Mouse (Mus musculus) adrenal gland, postnatal 0 days (tissue): ENCODE data around the gene Map3k10. TPM values are rescaled to one million over a fixed set of nuclear protein-coding genes. Genes with fewer than 3 reads are reported as not detected.

Source experiments
- polyA plus RNA-seq: library from polyadenylated mRNA; unstranded; fragments of >200 nt; fragmentation: Nextera tagmentation; extraction: Ambion mirVana; gene quantifications from 2 replicates; pipeline ENCODE4 v1.2.1, GENCODE M21; 2015

Gene Map3k10
- 13.4 and 16.1 TPM in 2 replicates for polyA plus RNA-seq

GRCm38 (mm10) chr7:27674522-27675221, at the start of gene Map3k10:
Map3k10 (minus strand) TSS chr7:27674598.

DNA sequence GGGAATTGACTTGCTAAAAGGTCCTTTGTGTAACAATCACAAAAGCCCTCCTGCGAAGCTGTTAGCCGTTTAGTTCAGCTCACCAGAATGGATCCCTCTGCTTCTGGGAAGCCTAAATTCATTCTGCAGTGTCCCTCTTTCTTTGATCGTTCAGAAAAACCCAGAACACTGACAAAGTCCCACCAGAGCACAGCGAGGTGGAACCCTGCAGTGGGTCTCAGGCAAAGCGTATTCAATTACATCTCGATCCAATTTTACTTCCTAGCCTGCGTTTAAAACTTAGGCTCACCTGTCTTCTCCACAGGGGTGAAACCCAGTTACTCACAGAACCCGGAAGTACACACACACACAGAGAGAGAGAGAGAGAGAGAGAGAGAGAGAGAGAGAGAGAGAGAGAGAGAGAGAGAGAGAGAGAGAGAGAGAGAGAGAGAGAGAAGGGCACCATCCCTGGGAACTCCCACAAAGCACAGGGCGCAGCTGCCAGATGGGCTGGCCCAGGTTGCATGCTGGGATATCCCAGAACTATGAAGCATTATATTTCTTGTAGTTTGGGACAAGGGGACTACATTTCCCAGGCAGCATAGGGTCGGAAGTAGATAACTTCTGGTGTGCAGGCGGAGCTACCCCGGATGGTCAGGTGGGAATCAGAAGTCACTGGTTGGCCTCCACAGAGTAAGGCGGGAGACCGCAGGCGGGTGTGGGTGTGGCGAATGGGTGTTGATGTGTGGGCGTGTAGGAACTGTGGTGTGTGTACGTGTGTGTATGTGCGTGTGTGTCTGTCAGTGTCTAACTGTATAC, 14.6 kb upstream of the Map3k10 start, which contains the start of gene Zfp607b:
Zfp607b (plus strand) TSS at position 526 of the 798 bp plus-strand sequence.

DNA sequence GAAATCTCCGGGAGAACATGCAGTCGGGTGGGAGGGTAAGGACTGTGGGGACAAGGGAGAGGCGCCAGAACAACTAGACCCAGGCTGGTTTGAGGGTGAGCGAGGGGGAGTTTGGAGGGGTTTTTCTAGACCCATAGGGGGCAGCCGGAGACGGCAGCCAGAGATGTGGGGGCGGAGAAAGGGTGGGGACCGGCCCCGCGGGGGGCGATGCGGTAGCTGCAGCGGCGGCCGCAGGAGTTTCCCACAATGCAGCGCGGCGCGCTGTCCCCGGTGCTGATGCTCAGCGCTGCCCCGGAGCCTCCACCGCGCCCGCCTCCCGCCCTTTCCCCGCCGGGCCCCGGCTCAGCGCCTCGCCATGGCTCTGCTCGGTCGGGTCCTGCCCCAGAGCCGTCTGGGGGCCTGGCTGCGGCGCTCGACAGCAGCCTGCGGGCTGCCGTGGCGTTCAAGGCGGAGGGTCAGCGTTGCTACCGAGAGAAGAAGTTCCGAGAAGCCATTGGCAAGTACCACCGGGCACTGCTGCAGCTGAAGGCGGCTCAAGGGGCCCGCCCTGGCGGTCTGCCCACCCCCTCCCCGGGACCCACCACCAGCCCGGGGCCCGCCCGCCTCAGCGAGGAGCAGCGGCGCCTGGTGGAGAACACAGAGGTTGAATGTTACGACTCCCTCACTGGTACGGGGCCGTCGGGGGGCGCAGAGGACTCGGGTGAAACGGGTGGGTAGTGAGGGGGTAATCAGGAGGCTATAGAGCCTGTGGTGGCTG, 20.5 kb downstream of the Map3k10 start, which contains the start of gene Ttc9b:
Ttc9b (plus strand) TSS at position 235 of the 757 bp plus-strand sequence.

Other genes starting within 250 kb of the Map3k10 start
- gene Sptbn4, start 226.9 kb downstream of the Map3k10 start, polyA plus RNA-seq = 0.23 and 0.25 TPM in 2 replicates
- 93.1 and 109 TPM in 2 replicates for gene Blvrb, start 226.6 kb downstream of the Map3k10 start, polyA plus RNA-seq
- 27.5 and 29.9 TPM in 2 replicates for gene Sertad3, start 200.8 kb downstream of the Map3k10 start, polyA plus RNA-seq
- gene Sertad1, start 187.7 kb downstream of the Map3k10 start, polyA plus RNA-seq = 33.7 and 41.7 TPM in 2 replicates
- 2.6 and 3.8 TPM in 2 replicates for gene Prx, start 175.3 kb downstream of the Map3k10 start, polyA plus RNA-seq
- 0.28 and 0.55 TPM in 2 replicates for gene Hipk4, start 151.3 kb downstream of the Map3k10 start, polyA plus RNA-seq
- gene Pld3, start 121.4 kb downstream of the Map3k10 start, polyA plus RNA-seq = 109 and 167 TPM in 2 replicates
- 12.9 and 17.7 TPM in 2 replicates for gene 2310022A10Rik, start 121.4 kb downstream of the Map3k10 start, polyA plus RNA-seq
- gene Akt2, start 83.0 kb downstream of the Map3k10 start, polyA plus RNA-seq = 96.0 and 155 TPM in 2 replicates
- gene Ttc9b, start 20.7 kb downstream of the Map3k10 start, polyA plus RNA-seq = 3.2 and 13.0 TPM in 2 replicates
- gene Zfp607b, start 14.7 kb upstream of the Map3k10 start, polyA plus RNA-seq = 4.0 and 4.9 TPM in 2 replicates
- gene Zfp60, start 56.8 kb upstream of the Map3k10 start, polyA plus RNA-seq = 18.6 and 19.1 TPM in 2 replicates
- 1.7 and 1.9 TPM in 2 replicates for gene Zfp626, start 132.6 kb upstream of the Map3k10 start, polyA plus RNA-seq
- 4.9 and 5.5 TPM in 2 replicates for gene Zfp59, start 164.0 kb upstream of the Map3k10 start, polyA plus RNA-seq
- 2.8 and 3.5 TPM in 2 replicates for gene Zfp607a, start 182.9 kb upstream of the Map3k10 start, polyA plus RNA-seq